Mouse (Mus musculus): ENCODE data around the gene Mgat5b.

- TF ChIP-seq CTCF (IDR thresholded peaks at IDR 0.05; ENCODE audit: low read depth, low read length) (no peak), POLR2A (IDR thresholded peaks at IDR 0.05; ENCODE audit: insufficient read depth, low read length) (no peak), EP300 (IDR thresholded peaks at IDR 0.05; ENCODE audit: insufficient read depth, low read depth, low read length) (no peak)
Measured at GRCm38 (mm10) chr11:116895402-116895801, 23.3 kb upstream of the Mgat5b start.
